Mouse (Mus musculus) MEL (cell line): Measurements from ENCODE around the gene Clic1. TPM values are rescaled to one million over a fixed set of nuclear protein-coding genes. Genes with fewer than 3 reads are reported as not detected.

Source experiments
- DNase-seq: peaks from one replicate; pipeline ENCODE4 v3.0.0; 2011; ENCODE audit warnings: low read depth, low spot score
- H3K27ac ChIP-seq: 2 replicates; pipeline ENCODE4 v1.5.1; 2012; ENCODE audit warnings: low read depth, mild to moderate bottlenecking, control low read depth, low read length, moderate library complexity; ENCODE audit not compliant: control insufficient read depth
- H3K27me3 ChIP-seq, 2 experiments: fragments of 150-350 bp in 1 of 2; sonication (generic) in 1 of 2; 2 replicates each; pipeline ENCODE4 v1.6.1; 2012; ENCODE audit warnings: low read length in 2 of 2, mild to moderate bottlenecking in 2 of 2, improper control_type of control experiment in 1 of 2, moderate library complexity in 1 of 2; ENCODE audit not compliant: insufficient read depth in 2 of 2, control insufficient read depth in 1 of 2
- H3K36me3 ChIP-seq, 2 experiments: 2 replicates each; pipeline ENCODE4 v1.6.1; 2012 to 2014; ENCODE audit warnings: low read length in 2 of 2, improper control_type of control experiment in 1 of 2, inconsistent platforms in 1 of 2, mild to moderate bottlenecking in 1 of 2; ENCODE audit not compliant: insufficient read depth in 2 of 2, control insufficient read depth in 1 of 2
- H3K4me1 ChIP-seq, 2 experiments: fragments of 150-350 bp in 1 of 2; sonication (generic) in 1 of 2; 2 replicates each; pipeline ENCODE4 v1.6.1; 2012; ENCODE audit warnings: low read length in 2 of 2, improper control_type of control experiment in 1 of 2, mild to moderate bottlenecking in 1 of 2; ENCODE audit not compliant: insufficient read depth in 2 of 2, control insufficient read depth in 1 of 2
- H3K4me3 ChIP-seq, 2 experiments: fragments of 150-350 bp in 1 of 2; sonication (generic) in 1 of 2; 2 replicates each; pipeline ENCODE4 v1.5.1; 2012; ENCODE audit warnings: low read depth in 2 of 2, low read length in 2 of 2, mild to moderate bottlenecking in 2 of 2, moderate library complexity in 2 of 2, control low read depth in 1 of 2, improper control_type of control experiment in 1 of 2; ENCODE audit not compliant: control insufficient read depth in 1 of 2, insufficient read depth in 1 of 2
- H3K79me2 ChIP-seq: 2 replicates; pipeline ENCODE4 v1.6.1; 2012; ENCODE audit warnings: mild to moderate bottlenecking, low read length, moderate library complexity; ENCODE audit not compliant: control insufficient read depth, poor library complexity, insufficient read depth
- H3K9ac ChIP-seq: 2 replicates; pipeline ENCODE4 v1.6.1; 2012; ENCODE audit warnings: low read depth, mild to moderate bottlenecking, control low read depth, low read length, moderate library complexity; ENCODE audit not compliant: control insufficient read depth, poor library complexity, severe bottlenecking
- H3K9me3 ChIP-seq: fragments of 150-350 bp; sonication (generic); replicated peaks from 2 replicates; pipeline ENCODE4 v1.6.1; 2012; ENCODE audit warnings: mild to moderate bottlenecking, low read length, improper control_type of control experiment, moderate library complexity; ENCODE audit not compliant: insufficient read depth
- BHLHE40 ChIP-seq: IDR thresholded peaks from 2 replicates; pipeline ENCODE4 v1.6.1; 2012; ENCODE audit warnings: low read depth, mild to moderate bottlenecking, inconsistent platforms, low read length, improper control_type of control experiment, borderline replicate concordance
- CHD1 ChIP-seq: IDR thresholded peaks from 2 replicates; pipeline ENCODE4 v1.6.1; 2012; ENCODE audit warnings: low read depth, mild to moderate bottlenecking, inconsistent platforms, low read length, improper control_type of control experiment
- CTCF ChIP-seq, 3 experiments: IDR thresholded peaks in 2 of 3; conservative IDR thresholded peaks in 1 of 3; 2 replicates each; pipeline ENCODE4 v1.5.1; 2011 to 2012; ENCODE audit warnings: low read length in 3 of 3, low read depth in 2 of 3, mild to moderate bottlenecking in 2 of 3, improper control_type of control experiment in 1 of 3, inconsistent platforms in 1 of 3, mixed read lengths in 1 of 3, moderate library complexity in 1 of 3; ENCODE audit not compliant: control insufficient read depth in 1 of 3, insufficient read depth in 1 of 3, poor library complexity in 1 of 3, severe bottlenecking in 1 of 3
- E2F4 ChIP-seq: IDR thresholded peaks from 2 replicates; pipeline ENCODE4 v1.6.1; 2011; ENCODE audit warnings: low read depth, low read length, improper control_type of control experiment, borderline replicate concordance
- ELF1 ChIP-seq: IDR thresholded peaks from 2 replicates; pipeline ENCODE4 v1.6.1; 2014; ENCODE audit warnings: low read depth, mild to moderate bottlenecking, inconsistent platforms, low read length, improper control_type of control experiment, moderate library complexity
- EP300 ChIP-seq, 2 experiments: IDR thresholded peaks; 2 replicates each; pipeline ENCODE4 v1.6.1; 2011; ENCODE audit warnings: improper control_type of control experiment in 2 of 2, low read length in 2 of 2, low read depth in 1 of 2, mild to moderate bottlenecking in 1 of 2
- HCFC1 ChIP-seq: IDR thresholded peaks from 2 replicates; pipeline ENCODE4 v1.6.1; 2012; ENCODE audit warnings: low read depth, mild to moderate bottlenecking, inconsistent platforms, low read length, improper control_type of control experiment, moderate library complexity
- JUND ChIP-seq: IDR thresholded peaks from 2 replicates; pipeline ENCODE4 v1.6.1; 2011; ENCODE audit warnings: low read depth, mild to moderate bottlenecking, improper control_type of control experiment, low read length
- MAFK ChIP-seq: IDR thresholded peaks from 2 replicates; pipeline ENCODE4 v1.6.1; 2011; ENCODE audit warnings: low read depth, mild to moderate bottlenecking, low read length, improper control_type of control experiment, borderline replicate concordance
- MEF2A ChIP-seq: IDR thresholded peaks from 2 replicates; pipeline ENCODE4 v1.6.1; 2014; ENCODE audit warnings: low read depth, mild to moderate bottlenecking, inconsistent platforms, low read length, improper control_type of control experiment; ENCODE audit not compliant: poor library complexity, insufficient replicate concordance, severe bottlenecking; ENCODE audit errors: extremely low read depth
- NRF1 ChIP-seq: IDR thresholded peaks from 2 replicates; pipeline ENCODE4 v1.6.1; 2014; ENCODE audit warnings: low read depth, mild to moderate bottlenecking, inconsistent platforms, low read length, improper control_type of control experiment, moderate library complexity; ENCODE audit not compliant: poor library complexity, insufficient read depth, severe bottlenecking
- POLR2AphosphoS5 ChIP-seq: IDR thresholded peaks from 2 replicates; pipeline ENCODE4 v1.6.1; 2012; ENCODE audit warnings: low read depth, borderline replicate concordance, mild to moderate bottlenecking, inconsistent platforms, low read length, moderate library complexity, mixed read lengths
- SMC3 ChIP-seq: IDR thresholded peaks from 2 replicates; pipeline ENCODE4 v1.6.1; 2011; ENCODE audit warnings: low read depth, low read length, improper control_type of control experiment
- USF2 ChIP-seq, 2 experiments: IDR thresholded peaks; 2 replicates each; pipeline ENCODE4 v1.6.1; 2011 to 2012; ENCODE audit warnings: improper control_type of control experiment in 2 of 2, low read length in 2 of 2, borderline replicate concordance in 1 of 2, inconsistent platforms in 1 of 2, low read depth in 1 of 2, mild to moderate bottlenecking in 1 of 2; ENCODE audit not compliant: insufficient read depth in 1 of 2
- ZNF384 ChIP-seq: IDR thresholded peaks from 2 replicates; pipeline ENCODE4 v1.6.1; 2012; ENCODE audit warnings: low read depth, mild to moderate bottlenecking, inconsistent platforms, low read length, improper control_type of control experiment
- polyA plus RNA-seq, 2 experiments: library from polyadenylated mRNA; stranded (reverse) in 1 of 2; unstranded in 1 of 2; fragments of >175 nt in 1 of 2; fragments of >200 nt in 1 of 2; gene quantifications; 2 replicates each; pipeline versions ENCODE4 v1.2.1 to v1.2.4; 2012; ENCODE audit warnings: low replicate concordance in 2 of 2, low read depth in 1 of 2; ENCODE audit not compliant: insufficient read length in 2 of 2, insufficient read depth in 1 of 2, missing spikeins in 1 of 2
- total RNA-seq: library from RNA; depleted of rRNA; stranded (reverse); fragments of 300-350 nt; gene quantifications from 2 replicates; pipeline ENCODE4 v1.2.3, GENCODE M21; 2012

The Clic1 gene
- total and polyA plus RNA-seq, 3 experiments: 309 to 335 (median 333) TPM

DNA sequence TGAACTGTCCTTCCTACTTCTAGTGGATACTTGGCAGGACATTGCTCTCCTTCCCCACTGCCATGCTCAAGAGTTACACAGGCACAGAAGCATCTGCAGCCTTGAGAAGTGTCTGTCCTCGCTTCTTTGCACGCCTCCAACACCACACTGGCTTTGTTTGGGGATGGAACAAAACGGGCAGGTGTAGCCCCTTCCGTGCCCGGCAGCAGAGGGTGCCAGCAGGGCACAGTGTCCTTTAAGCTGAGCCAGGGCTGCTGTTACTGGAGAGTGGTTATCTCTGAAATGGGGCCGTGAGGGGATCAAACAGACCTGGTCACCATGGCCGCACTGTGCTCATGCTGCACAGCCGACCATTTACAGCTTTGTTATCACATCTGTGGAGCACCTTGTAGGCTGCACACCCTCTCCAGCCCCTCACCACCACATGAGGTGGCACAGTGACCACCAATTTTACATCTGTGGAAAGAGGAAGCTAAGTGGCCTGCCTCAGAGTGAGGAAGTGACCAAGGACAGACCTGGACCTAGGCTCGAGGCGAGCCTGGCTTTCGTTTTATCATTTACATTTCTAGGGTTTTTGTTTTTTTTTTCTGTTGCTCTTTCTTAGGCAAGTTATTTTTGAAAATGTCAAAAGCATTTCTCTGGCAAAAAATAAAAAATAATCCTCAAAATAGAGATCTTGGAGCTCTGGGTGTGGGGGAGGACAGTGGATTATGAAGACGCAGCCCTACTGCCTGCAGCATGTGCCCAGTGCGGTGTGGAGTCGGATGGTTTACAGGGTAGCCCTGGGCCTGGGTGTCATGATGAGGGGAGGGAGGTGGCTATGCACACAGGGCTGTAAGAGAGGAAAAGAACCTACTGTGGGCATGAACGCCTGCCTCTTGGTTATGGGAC lies 45.0 kb downstream of the Clic1 start:
- peaks cover 14% of the 10 kb centered on the region for H3K79me2 ChIP-seq
- H3K27me3 ChIP-seq: no peaks in the 10 kb centered on the region
- no peak overlapping the region for H3K27ac ChIP-seq
- TF ChIP-seq CHD1: no peak
- TF ChIP-seq MAFK: no peak
- TF ChIP-seq USF2 (IDR thresholded peaks at IDR 0.05; ENCODE audit: borderline replicate concordance in 1 of 2, insufficient read depth in 1 of 2, low read depth in 1 of 2, low read length in 2 of 2): no peak
- no peak for TF ChIP-seq E2F4
- H3K4me3 ChIP-seq: no peak overlapping the region
- H3K9me3 ChIP-seq: no peaks in the 10 kb centered on the region
- no peak for DNase-seq
- H3K9ac ChIP-seq: no peak overlapping the region
- H3K36me3 ChIP-seq: peaks cover 0 to 2% of the 10 kb centered on the region in 2 experiments; a peak in 3 of 4 replicates
- H3K4me1 ChIP-seq: peaks cover 2 to 10% of the 10 kb centered on the region in 2 experiments; a peak in 3 of 4 replicates

DNA sequence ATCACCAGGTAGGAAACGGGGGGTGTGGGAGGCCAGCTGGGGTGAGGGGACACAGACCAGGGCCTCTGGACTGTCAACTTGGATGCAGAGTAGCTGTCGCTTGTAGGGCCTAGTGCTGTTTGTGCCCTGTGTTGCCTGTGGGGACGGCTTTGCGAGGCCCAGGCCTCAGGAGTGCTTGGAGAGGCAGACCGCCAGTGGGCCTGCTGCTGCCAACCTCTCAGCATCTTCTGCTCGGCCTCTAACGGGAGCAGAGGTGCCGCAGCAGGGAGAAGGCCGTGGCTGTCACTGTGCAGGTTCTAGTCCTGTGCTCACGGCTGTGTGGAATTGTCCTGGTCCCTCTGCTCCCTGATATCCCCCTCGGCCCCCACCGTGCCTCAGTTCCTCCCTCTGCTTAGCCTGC lies 46.8 kb downstream of the Clic1 start:
- no peak for DNase-seq
- TF ChIP-seq BHLHE40 (no peak), ELF1 (no peak), CTCF (IDR thresholded peaks at IDR 0.05 in 2 of 3, conservative IDR thresholded peaks at IDR 0.05 in 1 of 3; ENCODE audit: control insufficient read depth in 1 of 3, insufficient read depth in 1 of 3, low read depth in 2 of 3, low read length in 3 of 3, poor library complexity in 1 of 3, severe bottlenecking in 1 of 3) (no peak), SMC3 (no peak), MEF2A (no peak), POLR2AphosphoS5 (no peak), CHD1 (no peak), EP300 (IDR thresholded peaks at IDR 0.05; ENCODE audit: low read depth in 1 of 2, low read length in 2 of 2) (no peak), JUND (no peak), NRF1 (no peak), ZNF384 (no peak), HCFC1 (no peak)
- Histone ChIP-seq H3K27ac (no peak overlapping the region), H3K9me3 (no peaks in the 10 kb centered on the region), H3K27me3 (no peaks in the 10 kb centered on the region), H3K9ac (no peak overlapping the region), H3K79me2 (peaks cover 2% of the 10 kb centered on the region; the same call in 1 of the 2 replicates), H3K36me3 (no peaks in the 10 kb centered on the region; a peak in 2 of 4 replicates), H3K4me3 (no peak overlapping the region), H3K4me1 (no peaks in the 10 kb centered on the region)
